8 mouse cellular contexts compared by ENCODE assay signal in the genomic region with DNA sequence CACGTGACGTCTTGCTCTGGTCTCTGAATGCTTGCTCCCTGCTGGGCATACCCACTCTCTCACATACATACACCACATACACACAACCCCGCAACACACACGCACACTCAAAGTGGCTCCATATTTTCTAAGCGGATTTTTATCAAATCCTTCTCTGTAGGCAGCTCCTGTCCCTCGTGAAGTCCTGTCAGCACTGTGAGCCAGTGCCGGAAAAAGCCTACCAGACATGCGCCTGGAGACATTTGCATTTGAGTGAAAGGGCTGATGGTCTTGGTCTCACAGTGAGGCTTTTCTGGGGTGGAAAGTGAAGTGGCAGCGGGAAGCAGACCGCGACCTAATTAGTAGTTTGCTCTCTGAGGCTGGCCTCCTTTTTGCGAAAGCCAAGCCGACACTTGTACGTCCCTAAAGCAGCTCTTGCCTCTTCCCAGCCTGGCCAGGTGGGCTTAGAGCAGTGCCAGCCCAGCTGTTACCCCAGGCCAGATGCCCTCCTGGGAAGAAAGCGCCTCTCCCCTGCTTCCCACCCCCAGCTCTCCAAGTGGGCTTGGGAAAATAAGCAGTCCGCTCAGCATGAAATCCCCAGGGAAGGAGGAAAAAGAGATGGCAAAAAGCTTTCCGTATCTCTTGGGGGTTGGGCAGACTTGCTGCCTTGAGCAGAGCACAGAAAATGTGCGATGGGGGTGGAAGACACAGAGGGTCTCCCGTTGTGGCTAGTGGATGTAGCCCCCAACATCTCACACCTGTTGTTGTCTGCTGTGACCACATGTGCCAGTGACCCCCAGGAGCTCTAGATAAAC.
DNase-seq lines count a peak whose midpoint lies in the region; ATAC-seq lines count a peak whose summit lies in the region.

No protein-coding gene starts in this region.

- peak overlapping the region; percentile 37; the same call in 1 of the 2 replicates for H3K27ac ChIP-seq in kidney, embryonic 14.5 days (ENCODE audit: low read depth, low read length)
- peak overlapping the region; percentile 76 for H3K27ac ChIP-seq in embryonic facial prominence, embryonic 10.5 days (replicated peaks)
- H3K27ac ChIP-seq in heart, embryonic 13.5 days (replicated peaks) = peak overlapping the region; percentile 42; the same call in 1 of the 2 replicates
- H3K27ac ChIP-seq in liver, embryonic 16.5 days (ENCODE audit: low read length) = no peak overlapping the region

- no peaks in the 10 kb centered on the region for H3K9me3 ChIP-seq in kidney, embryonic 14.5 days (ENCODE audit: control insufficient read depth, low read length)
- no peaks in the 10 kb centered on the region for H3K9me3 ChIP-seq in embryonic facial prominence, embryonic 10.5 days
- H3K9me3 ChIP-seq in heart, embryonic 13.5 days = no peaks in the 10 kb centered on the region
- H3K9me3 ChIP-seq in liver, embryonic 16.5 days (replicated peaks; ENCODE audit: control insufficient read depth, low read length) = no peaks in the 10 kb centered on the region

- H3K36me3 ChIP-seq in kidney, embryonic 14.5 days (ENCODE audit: control insufficient read depth, insufficient read depth, low read length) = no peaks in the 10 kb centered on the region
- no peaks in the 10 kb centered on the region for H3K36me3 ChIP-seq in embryonic facial prominence, embryonic 10.5 days (replicated peaks)
- H3K36me3 ChIP-seq in heart, embryonic 13.5 days = no peaks in the 10 kb centered on the region
- no peaks in the 10 kb centered on the region for H3K36me3 ChIP-seq in liver, embryonic 16.5 days (ENCODE audit: control insufficient read depth, insufficient read depth)

- H3K4me1 ChIP-seq in kidney, embryonic 14.5 days (ENCODE audit: control insufficient read depth, insufficient read depth, low read length) = peaks cover 4% of the 10 kb centered on the region; the same call in 1 of the 2 replicates
- peaks cover 20% of the 10 kb centered on the region for H3K4me1 ChIP-seq in embryonic facial prominence, embryonic 10.5 days
- H3K4me1 ChIP-seq in heart, embryonic 13.5 days = peaks cover 16% of the 10 kb centered on the region
- H3K4me1 ChIP-seq in liver, embryonic 16.5 days (ENCODE audit: control insufficient read depth, low read depth, low read length) = no peaks in the 10 kb centered on the region

- H3K27me3 ChIP-seq in kidney, embryonic 14.5 days (ENCODE audit: control insufficient read depth, insufficient read depth, low read length) = no peaks in the 10 kb centered on the region
- peaks cover 64% of the 10 kb centered on the region for H3K27me3 ChIP-seq in embryonic facial prominence, embryonic 10.5 days (replicated peaks; ENCODE audit: low read depth, poor library complexity, severe bottlenecking)
- H3K27me3 ChIP-seq in heart, embryonic 13.5 days (replicated peaks) = peaks cover 6% of the 10 kb centered on the region; the same call in 1 of the 2 replicates
- H3K27me3 ChIP-seq in liver, embryonic 16.5 days (ENCODE audit: control insufficient read depth, insufficient read depth, low read depth, low read length) = no peaks in the 10 kb centered on the region; the same call in 1 of the 2 replicates

- peak overlapping the region; percentile 23 for H3K4me3 ChIP-seq in kidney, embryonic 14.5 days (ENCODE audit: low read length)
- peak overlapping the region; percentile 39 for H3K4me3 ChIP-seq in embryonic facial prominence, embryonic 10.5 days
- peak overlapping the region; percentile 39 for H3K4me3 ChIP-seq in heart, embryonic 13.5 days
- H3K4me3 ChIP-seq in liver, embryonic 16.5 days (ENCODE audit: low read depth, low read length) = no peak overlapping the region

- WGBS in kidney, embryonic 14.5 days = 33% methylated on average over 19 of the region's 19 CpGs
- 25% methylated on average over 19 of the region's 19 CpGs for whole genome bisulfite sequencing in embryonic facial prominence, embryonic 10.5 days
- WGBS in heart, embryonic 13.5 days = 19% methylated on average over 18 of the region's 19 CpGs
- 23% methylated on average over 19 of the region's 19 CpGs for WGBS in liver, embryonic 16.5 days (ENCODE audit: insufficient replicate concordance)

- peak overlapping the region; percentile 31; the same call in 1 of the 2 replicates for H3K9ac ChIP-seq in kidney, embryonic 14.5 days (ENCODE audit: low read depth, low read length)
- peak overlapping the region; percentile 75 for H3K9ac ChIP-seq in heart, embryonic 13.5 days
- no peak overlapping the region for H3K9ac ChIP-seq in liver, embryonic 16.5 days (ENCODE audit: low read depth, low read length)

- peak overlapping the region; percentile 42 for H3K4me2 ChIP-seq in kidney, embryonic 14.5 days (replicated peaks; ENCODE audit: low read depth, low read length)
- H3K4me2 ChIP-seq in heart, embryonic 13.5 days = peak overlapping the region; percentile 69
- H3K4me2 ChIP-seq in liver, embryonic 16.5 days (ENCODE audit: low read depth, low read length) = peak overlapping the region; percentile 34

- no peak for DNase-seq in kidney, adult 18-20 months
- DNase-seq in embryonic facial prominence, embryonic 10.5 days (ENCODE audit: low spot score) = peak; percentile 38
- peak; percentile 35 to 41 for DNase-seq in layer of hippocampus, adult 8-10 months (ENCODE audit: low spot score in 2 of 2)
- DNase-seq in right cerebral cortex, postnatal 4 days = peak; percentile 24

- ATAC-seq in kidney, embryonic 14.5 days (ENCODE audit: low FRiP score, low TSS enrichment) = peak; percentile 49; the same call in 1 of the 2 replicates
- no peak for ATAC-seq in heart, embryonic 13.5 days (ENCODE audit: extremely low read depth, insufficient number of reproducible peaks, low FRiP score, low TSS enrichment)
- no peak for ATAC-seq in liver, embryonic 16.5 days (ENCODE audit: low read depth)
- no peak for ATAC-seq in megakaryocyte-erythroid progenitor cell, adult 5-6 weeks (replicated peaks; ENCODE audit: low FRiP score, low TSS enrichment, poor library complexity, severe bottlenecking)
